Mouse (Mus musculus): ENCODE data around the gene Adgrg2.

The Adgrg2 gene

GRCm38 (mm10) chrX:160494921-160495320, 104.4 kb downstream of the Adgrg2 start:
- in situ Hi-C loops (cut with MboI; ENCODE audit: low pct_unique_long_range_greater_than_20kb in 1 of 2, low sequenced_read_pairs in 2 of 2, unreplicated experiment in 1 of 2) = no loop called here

- in situ Hi-C loops (cut with MboI; ENCODE audit: low pct_unique_long_range_greater_than_20kb in 1 of 2, low sequenced_read_pairs in 2 of 2, unreplicated experiment in 1 of 2) = no loop called here
Measured at GRCm38 (mm10) chrX:160496473-160496872, 106.0 kb downstream of the Adgrg2 start.

- in situ Hi-C loops (cut with MboI; ENCODE audit: low pct_unique_long_range_greater_than_20kb in 1 of 2, low sequenced_read_pairs in 2 of 2, unreplicated experiment in 1 of 2) = no loop called here
Measured at GRCm38 (mm10) chrX:160501095-160501494, 110.6 kb downstream of the Adgrg2 start.

- in situ Hi-C loops (cut with MboI; ENCODE audit: low pct_unique_long_range_greater_than_20kb in 1 of 2, low sequenced_read_pairs in 2 of 2, unreplicated experiment in 1 of 2) = no loop called here
Measured at GRCm38 (mm10) chrX:160501687-160502047, 111.2 kb downstream of the Adgrg2 start.

- in situ Hi-C loops (cut with MboI; ENCODE audit: low pct_unique_long_range_greater_than_20kb in 1 of 2, low sequenced_read_pairs in 2 of 2, unreplicated experiment in 1 of 2) = no loop called here
Measured at GRCm38 (mm10) chrX:160502048-160503041, 111.9 kb downstream of the Adgrg2 start, which contains the start of gene Phka2. Gene Phka2, plus strand, starts transcription at chrX:160502166.

GRCm38 (mm10) chrX:160509046-160509445, 118.6 kb downstream of the Adgrg2 start:
- in situ Hi-C loops (cut with MboI; ENCODE audit: low pct_unique_long_range_greater_than_20kb in 1 of 2, low sequenced_read_pairs in 2 of 2, unreplicated experiment in 1 of 2) = no loop called here

GRCm38 (mm10) chrX:160510197-160510596, 119.7 kb downstream of the Adgrg2 start:
- in situ Hi-C loops (cut with MboI; ENCODE audit: low pct_unique_long_range_greater_than_20kb in 1 of 2, low sequenced_read_pairs in 2 of 2, unreplicated experiment in 1 of 2) = no loop called here

- in situ Hi-C loops (cut with MboI; ENCODE audit: low pct_unique_long_range_greater_than_20kb in 1 of 2, low sequenced_read_pairs in 2 of 2, unreplicated experiment in 1 of 2) = no loop called here
Measured at GRCm38 (mm10) chrX:160516027-160516426, 125.5 kb downstream of the Adgrg2 start.

GRCm38 (mm10) chrX:160542772-160543171, 152.3 kb downstream of the Adgrg2 start:
- in situ Hi-C loops (cut with MboI; ENCODE audit: low pct_unique_long_range_greater_than_20kb in 1 of 2, low sequenced_read_pairs in 2 of 2, unreplicated experiment in 1 of 2) = no loop called here
